Mouse (Mus musculus) CH12.LX (cell line): ENCODE results near the gene Fmo3. TPM values are rescaled to one million over a fixed set of nuclear protein-coding genes. Genes with fewer than 3 reads are reported as not detected.

Experiments used
- DNase-seq: peaks from one replicate; pipeline ENCODE4 v3.0.0-alpha.2; 2013; ENCODE audit errors: extremely low read depth
- H3K27ac ChIP-seq: 2 replicates; pipeline ENCODE4 v1.5.1; 2012; ENCODE audit warnings: low read depth, mild to moderate bottlenecking, control low read depth, moderate library complexity; ENCODE audit not compliant: insufficient read depth
- H3K27me3 ChIP-seq: replicated peaks from 2 replicates; pipeline ENCODE3; 2012; ENCODE audit warnings: inconsistent platforms
- H3K36me3 ChIP-seq, 2 experiments: replicated peaks in 1 of 2; 2 replicates each; pipeline versions ENCODE3 to v1.6.1; 2012; ENCODE audit warnings: inconsistent platforms in 1 of 2, low read length in 1 of 2, mild to moderate bottlenecking in 1 of 2, mixed read lengths in 1 of 2, moderate library complexity in 1 of 2; ENCODE audit not compliant: control insufficient read depth in 1 of 2, insufficient read depth in 1 of 2
- H3K4me1 ChIP-seq, 2 experiments: 2 replicates each; pipeline ENCODE4 v1.6.1; 2012; ENCODE audit warnings: inconsistent platforms in 1 of 2, moderate library complexity in 1 of 2; ENCODE audit not compliant: insufficient read depth in 2 of 2, control insufficient read depth in 1 of 2
- H3K4me2 ChIP-seq: 2 replicates; pipeline ENCODE4 v1.6.1; 2012; ENCODE audit warnings: low read depth, mild to moderate bottlenecking, control low read depth; ENCODE audit not compliant: poor library complexity, insufficient read depth, severe bottlenecking
- H3K4me3 ChIP-seq, 3 experiments: fragments of 150-350 bp in 1 of 3; sonication (generic) in 1 of 3; replicated peaks in 1 of 3; 2 replicates each; pipeline versions ENCODE3 to v1.5.1; 2011 to 2012; ENCODE audit warnings: low read depth in 2 of 3, low read length in 2 of 3, mild to moderate bottlenecking in 2 of 3, moderate library complexity in 2 of 3, control low read depth in 1 of 3, improper control_type of control experiment in 1 of 3, inconsistent platforms in 1 of 3, mixed read lengths in 1 of 3; ENCODE audit not compliant: poor library complexity in 1 of 3
- H3K79me2 ChIP-seq: replicated peaks from 2 replicates; pipeline ENCODE4 v1.6.1; 2012; ENCODE audit warnings: mild to moderate bottlenecking, moderate library complexity; ENCODE audit not compliant: control insufficient read depth, poor library complexity, insufficient read depth, severe bottlenecking; ENCODE audit errors: extremely low read depth
- H3K9ac ChIP-seq: 2 replicates; pipeline ENCODE4 v1.6.1; 2012; ENCODE audit warnings: low read depth, mild to moderate bottlenecking, control low read depth, moderate library complexity; ENCODE audit not compliant: insufficient read depth
- H3K9me3 ChIP-seq: replicated peaks from 2 replicates; pipeline ENCODE3; 2012; ENCODE audit warnings: low read length, inconsistent platforms, mixed read lengths
- CTCF ChIP-seq, 2 experiments: IDR thresholded peaks in 1 of 2; conservative IDR thresholded peaks in 1 of 2; 2 replicates each; pipeline ENCODE4 v1.5.1; 2011 to 2012; ENCODE audit warnings: low read depth in 2 of 2, low read length in 2 of 2, improper control_type of control experiment in 1 of 2, inconsistent platforms in 1 of 2, mild to moderate bottlenecking in 1 of 2, moderate library complexity in 1 of 2
- ETS1 ChIP-seq: conservative IDR thresholded peaks from 2 replicates; pipeline ENCODE4 v1.6.1; 2012; ENCODE audit warnings: low read depth, mild to moderate bottlenecking, inconsistent platforms, low read length, improper control_type of control experiment, moderate library complexity
- HCFC1 ChIP-seq: IDR thresholded peaks from 2 replicates; pipeline ENCODE4 v1.6.1; 2012; ENCODE audit warnings: low read depth, mild to moderate bottlenecking, inconsistent platforms, low read length, improper control_type of control experiment
- JUN ChIP-seq: IDR thresholded peaks from 2 replicates; pipeline ENCODE4 v1.6.1; 2011; ENCODE audit warnings: low read depth, mild to moderate bottlenecking, low read length, improper control_type of control experiment, moderate library complexity; ENCODE audit not compliant: insufficient read depth
- MAFK ChIP-seq: IDR thresholded peaks from 2 replicates; pipeline ENCODE4 v1.6.1; 2011; ENCODE audit warnings: low read length, improper control_type of control experiment; ENCODE audit not compliant: insufficient replicate concordance
- MAX ChIP-seq: IDR thresholded peaks from 2 replicates; pipeline ENCODE4 v1.6.1; 2011; ENCODE audit warnings: low read length, improper control_type of control experiment
- MAZ ChIP-seq: IDR thresholded peaks from 2 replicates; pipeline ENCODE4 v1.6.1; 2012; ENCODE audit warnings: low read depth, mild to moderate bottlenecking, inconsistent platforms, low read length, improper control_type of control experiment, moderate library complexity
- MEF2A ChIP-seq: IDR thresholded peaks from 2 replicates; pipeline ENCODE4 v1.6.1; 2014; ENCODE audit warnings: low read depth, mild to moderate bottlenecking, inconsistent platforms, low read length, improper control_type of control experiment, borderline replicate concordance
- MXI1 ChIP-seq: IDR thresholded peaks from 2 replicates; pipeline ENCODE4 v1.6.1; 2011; ENCODE audit warnings: mild to moderate bottlenecking, low read depth, low read length, improper control_type of control experiment
- PAX5 ChIP-seq: IDR thresholded peaks from 2 replicates; pipeline ENCODE4 v1.6.1; 2012; ENCODE audit warnings: low read length, inconsistent platforms, mixed read lengths
- RAD21 ChIP-seq: IDR thresholded peaks from 2 replicates; pipeline ENCODE4 v1.6.1; 2011; ENCODE audit warnings: low read depth, mild to moderate bottlenecking, low read length, improper control_type of control experiment, moderate library complexity
- UBTF ChIP-seq: IDR thresholded peaks from 2 replicates; pipeline ENCODE4 v1.6.1; 2012; ENCODE audit warnings: low read depth, mild to moderate bottlenecking, inconsistent platforms, low read length, improper control_type of control experiment, moderate library complexity
- USF1 ChIP-seq: IDR thresholded peaks from 2 replicates; pipeline ENCODE4 v1.6.1; 2014; ENCODE audit warnings: low read depth, mild to moderate bottlenecking, inconsistent platforms, low read length, improper control_type of control experiment
- dilution Hi-C: fragments of 300-500 bp; cut with MboI; formaldehyde crosslinking; loops from 2 replicates; pipeline ENCODE4 v1.14.3; 2020; ENCODE audit warnings: low sequenced_read_pairs; ENCODE audit not compliant: extremely low pct_unique_long_range_greater_than_20kb, extremely low pct_ligation_motif_present
- in situ Hi-C: fragments of 300-500 bp; cut with MboI; formaldehyde crosslinking; loops from 3 replicates; pipeline ENCODE4 v1.14.3; 2019; ENCODE audit warnings: low sequenced_read_pairs, low pct_ligation_motif_present, low pct_unique_long_range_greater_than_20kb, mixed read lengths
- polyA plus RNA-seq: library from polyadenylated mRNA; unstranded; fragments of >175 nt; gene quantifications from 2 replicates; pipeline ENCODE4 v1.2.1, GENCODE M21; 2012; ENCODE audit warnings: low read depth; ENCODE audit not compliant: insufficient read length
- total RNA-seq, 2 experiments: library from RNA; depleted of rRNA; stranded (reverse); fragments of 300-350 nt in 1 of 2; fragments of >200 nt in 1 of 2; gene quantifications; 2 replicates each; pipeline ENCODE4 v1.2.3; 2012 to 2014

The Fmo3 gene
- total and polyA plus RNA-seq, 3 experiments, result not detected

- H3K27me3 ChIP-seq, result no peaks in the 10 kb centered on the region
- dilution Hi-C loops (no loop called here), in situ Hi-C loops (no loop called here)
- no peak for DNase-seq
- H3K4me1 ChIP-seq, result peaks cover 5 to 8% of the 10 kb centered on the region in 2 experiments; a peak in 3 of 4 replicates
- no peak overlapping the region for H3K27ac ChIP-seq
- no peak overlapping the region for H3K9ac ChIP-seq
- no peak overlapping the region for H3K4me2 ChIP-seq
- no peaks in the 10 kb centered on the region for H3K36me3 ChIP-seq
- no peaks in the 10 kb centered on the region for H3K79me2 ChIP-seq
- TF ChIP-seq JUN, result no peak
- TF ChIP-seq ETS1, result no peak
- TF ChIP-seq MAFK, result no peak
- no peak for TF ChIP-seq RAD21
- TF ChIP-seq MXI1, result no peak
- TF ChIP-seq PAX5, result no peak
- no peak for TF ChIP-seq UBTF
- no peak overlapping the region for H3K4me3 ChIP-seq
- no peaks in the 10 kb centered on the region for H3K9me3 ChIP-seq
These were observed 46.2 kb downstream of the Fmo3 start for GRCm38 (mm10) chr1:162937970-162938695.

- in situ Hi-C loops, result no loop called here
- dilution Hi-C loops, result no loop called here
- H3K4me1 ChIP-seq, result peaks cover 5 to 8% of the 10 kb centered on the region in 2 experiments; a peak in 3 of 4 replicates
These were observed 46.9 kb downstream of the Fmo3 start, which contains the start of gene Fmo6 for GRCm38 (mm10) chr1:162937415-162937814. Gene Fmo6 (minus strand): TSS chr1:162937515.

DNA sequence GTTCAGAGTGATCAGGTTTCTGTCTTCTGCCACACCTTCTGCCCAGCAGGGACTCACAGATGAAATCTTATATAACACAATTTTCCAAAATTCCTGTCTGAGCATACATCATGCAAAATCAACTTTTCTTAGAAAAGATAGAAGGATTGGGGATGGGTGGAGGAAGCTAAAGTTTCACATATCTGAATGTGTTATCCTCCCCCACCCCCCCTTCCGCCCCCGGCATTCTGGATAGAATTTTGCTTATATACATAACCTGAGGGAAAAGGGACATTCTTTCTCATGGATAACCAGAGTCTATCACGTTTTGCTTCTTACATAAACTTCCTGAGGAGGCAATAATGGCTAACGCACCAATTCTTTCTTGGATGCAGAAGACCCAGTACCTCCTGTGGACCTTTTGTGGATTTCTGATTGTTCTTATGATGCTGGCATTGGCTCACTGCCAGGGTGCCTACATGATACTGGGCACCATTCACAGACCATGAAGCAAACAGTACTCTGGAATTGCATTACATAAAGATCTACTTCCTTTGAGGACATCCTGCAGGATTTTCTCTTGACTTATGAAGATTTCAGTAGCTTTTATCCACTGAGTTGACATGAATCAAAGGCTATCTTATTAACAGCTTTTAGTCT, 49.8 kb downstream of the Fmo3 start:
- TF ChIP-seq MAFK (no peak), RAD21 (no peak), JUN (no peak), HCFC1 (no peak), USF1 (no peak), MAX (no peak)
- TF ChIP-seq, all 38 proteins: peak for 0
- dilution Hi-C loops, result no loop called here
- no peak overlapping the region for H3K27ac ChIP-seq
- no peak overlapping the region for H3K9ac ChIP-seq
- no peaks in the 10 kb centered on the region for H3K79me2 ChIP-seq
- no peaks in the 10 kb centered on the region for H3K36me3 ChIP-seq
- no peak for DNase-seq
- H3K4me1 ChIP-seq, result peaks cover 5 to 8% of the 10 kb centered on the region in 2 experiments; a peak in 3 of 4 replicates
- in situ Hi-C loops, result no loop called here
- no peak overlapping the region for H3K4me2 ChIP-seq
- no peaks in the 10 kb centered on the region for H3K9me3 ChIP-seq
- no peaks in the 10 kb centered on the region for H3K27me3 ChIP-seq
- no peak overlapping the region for H3K4me3 ChIP-seq

More at GRCm38 (mm10) chr1:162937415-162937814, 46.9 kb downstream of the Fmo3 start, which contains the start of gene Fmo6:
- no peak within 1 kb of the TSS for H3K27ac ChIP-seq
- no peaks in the 10 kb centered on the region for H3K79me2 ChIP-seq
- H3K9me3 ChIP-seq, result no peaks in the 10 kb centered on the region
- no peaks in the 10 kb centered on the region for H3K36me3 ChIP-seq
- DNase-seq, result no peak
- H3K27me3 ChIP-seq, result no peaks in the 10 kb centered on the region
- no peak for TF ChIP-seq MAFK
- TF ChIP-seq MAZ, result no peak
- TF ChIP-seq MEF2A, result no peak
- TF ChIP-seq CTCF (conservative IDR thresholded peaks at IDR 0.05 in 1 of 2, IDR thresholded peaks at IDR 0.05 in 1 of 2; ENCODE audit: low read depth in 2 of 2, low read length in 2 of 2), result no peak
- no peak within 1 kb of the TSS for H3K9ac ChIP-seq
- no peak within 1 kb of the TSS for H3K4me3 ChIP-seq
- no peak within 1 kb of the TSS for H3K4me2 ChIP-seq
